Mouse (Mus musculus) liver, embryonic 14.5 days (tissue): ENCODE data around the gene Slc35c1. TPM values are rescaled to one million over a fixed set of nuclear protein-coding genes. Genes with fewer than 3 reads are reported as not detected.

Experiments used
- ATAC-seq: fragments of 200-750 bp; cut with Nextera tagmentation; 2 replicates; pipeline ENCODE4 v1.8.0; 2017; ENCODE audit warnings: moderate number of reproducible peaks, mild to moderate bottlenecking, moderate library complexity; ENCODE audit not compliant: insufficient read depth
- DNase-seq, 3 experiments: peaks; one replicate each; pipeline ENCODE4 v3.0.0-alpha.2; 2012 to 2013; ENCODE audit warnings: low read depth in 3 of 3, low spot score in 3 of 3
- H3K27ac ChIP-seq: fragments of 300-500 bp; sonication (generic); 2 replicates; pipeline ENCODE4 v1.5.1; 2014; ENCODE audit warnings: moderate library complexity, mild to moderate bottlenecking, control low read depth, inconsistent platforms
- H3K27me3 ChIP-seq: fragments of 300-500 bp; sonication (generic); 2 replicates; pipeline ENCODE4 v1.6.1; 2014; ENCODE audit warnings: mild to moderate bottlenecking, low read length, moderate library complexity; ENCODE audit not compliant: control insufficient read depth, insufficient read depth
- H3K36me3 ChIP-seq: fragments of 300-500 bp; sonication (generic); replicated peaks from 2 replicates; pipeline ENCODE4 v1.6.1; 2014; ENCODE audit warnings: low read depth; ENCODE audit not compliant: control insufficient read depth, insufficient read depth
- H3K4me1 ChIP-seq, 2 experiments: fragments of 200-500 bp in 1 of 2; fragments of 300-500 bp in 1 of 2; sonication (generic) in 1 of 2; replicated peaks; 2 replicates each; pipeline ENCODE4 v1.6.1; 2012 to 2014; ENCODE audit warnings: antibody characterized with exemption in 1 of 2, inconsistent platforms in 1 of 2, low read length in 1 of 2; ENCODE audit not compliant: control insufficient read depth in 2 of 2, insufficient read depth in 2 of 2
- H3K4me2 ChIP-seq: fragments of 300-500 bp; sonication (generic); 2 replicates; pipeline ENCODE4 v1.6.1; 2014; ENCODE audit warnings: low read depth, mild to moderate bottlenecking, control low read depth, moderate library complexity
- H3K4me3 ChIP-seq, 2 experiments: fragments of 200-500 bp in 1 of 2; fragments of 300-500 bp in 1 of 2; sonication (generic) in 1 of 2; 2 replicates each; pipeline ENCODE4 v1.5.1; 2012 to 2014; ENCODE audit warnings: low read depth in 2 of 2, low read length in 2 of 2, mild to moderate bottlenecking in 2 of 2, control low read depth in 1 of 2, inconsistent platforms in 1 of 2, moderate library complexity in 1 of 2; ENCODE audit not compliant: insufficient read depth in 1 of 2
- H3K9ac ChIP-seq: fragments of 300-500 bp; sonication (generic); replicated peaks from 2 replicates; pipeline ENCODE4 v1.6.1; 2014; ENCODE audit warnings: mild to moderate bottlenecking, control low read depth, moderate library complexity
- H3K9me3 ChIP-seq: fragments of 300-500 bp; sonication (generic); 2 replicates; pipeline ENCODE4 v1.6.1; 2016; ENCODE audit warnings: low read length, mixed read lengths; ENCODE audit not compliant: control insufficient read depth
- CTCF ChIP-seq: IDR thresholded peaks from 2 replicates; pipeline ENCODE4 v1.5.1; 2016; ENCODE audit warnings: antibody characterized with exemption, low read depth, control low read depth
- EP300 ChIP-seq: IDR thresholded peaks from 2 replicates; pipeline ENCODE4 v1.6.1; 2016; ENCODE audit warnings: antibody characterized with exemption, low read depth
- WGBS: fragments of 180-500 bp; shearing (Covaris S2); extraction: QIAGEN DNeasy Blood & Tissue Kit; methylation state at CpG from one replicate; pipeline ENCODE4 v1.1.7; 2014; ENCODE audit not compliant: insufficient replicate concordance; 5-methylcytosine and 5-hydroxymethylcytosine counted together
- polyA plus RNA-seq, 2 experiments: library from polyadenylated mRNA; depleted of rRNA in 1 of 2; stranded (reverse) in 1 of 2; unstranded in 1 of 2; fragments of >200 nt; fragmentation: Nextera tagmentation in 1 of 2; extraction: Ambion mirVana in 1 of 2; gene quantifications; 2 replicates each; pipeline versions ENCODE4 v1.2.1 to v1.2.3; 2012 to 2014

Slc35c1 gene
- polyA plus RNA-seq, 2 experiments: 7.0 to 9.9 TPM

DNA sequence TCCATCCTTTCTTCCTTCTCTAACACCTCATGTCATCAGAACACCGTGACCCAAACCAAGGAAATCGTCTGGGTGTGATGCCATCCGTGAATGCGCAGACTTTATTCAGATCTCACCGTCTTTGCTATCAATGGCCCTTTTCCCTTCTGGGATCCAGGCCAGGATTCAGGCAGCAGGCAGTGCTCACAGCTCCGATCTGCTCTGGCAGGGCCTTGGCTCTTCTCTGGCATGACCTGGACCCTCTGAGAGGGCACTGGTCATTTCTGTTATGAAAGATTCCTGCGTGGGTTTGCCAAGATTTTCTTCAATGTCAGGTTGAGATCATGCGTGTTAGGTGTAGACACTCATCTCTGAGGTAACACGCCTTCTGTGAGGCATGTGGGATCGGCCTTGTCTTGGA is 30.2 kb upstream of the Slc35c1 start:
- TF ChIP-seq EP300: no peak
- Histone ChIP-seq H3K9ac (no peak overlapping the region), H3K4me3 (no peak overlapping the region), H3K36me3 (no peaks in the 10 kb centered on the region), H3K4me2 (no peak overlapping the region), H3K27ac (no peak overlapping the region), H3K27me3 (peaks cover 5% of the 10 kb centered on the region; the same call in 1 of the 2 replicates), H3K4me1 (peaks cover 0 to 4% of the 10 kb centered on the region in 2 experiments; a peak in 1 of 4 replicates), H3K9me3 (no peaks in the 10 kb centered on the region)
- no peak for DNase-seq
- ATAC-seq: no peak
- WGBS: 70% methylated on average over 10 of the region's 10 CpGs

DNA sequence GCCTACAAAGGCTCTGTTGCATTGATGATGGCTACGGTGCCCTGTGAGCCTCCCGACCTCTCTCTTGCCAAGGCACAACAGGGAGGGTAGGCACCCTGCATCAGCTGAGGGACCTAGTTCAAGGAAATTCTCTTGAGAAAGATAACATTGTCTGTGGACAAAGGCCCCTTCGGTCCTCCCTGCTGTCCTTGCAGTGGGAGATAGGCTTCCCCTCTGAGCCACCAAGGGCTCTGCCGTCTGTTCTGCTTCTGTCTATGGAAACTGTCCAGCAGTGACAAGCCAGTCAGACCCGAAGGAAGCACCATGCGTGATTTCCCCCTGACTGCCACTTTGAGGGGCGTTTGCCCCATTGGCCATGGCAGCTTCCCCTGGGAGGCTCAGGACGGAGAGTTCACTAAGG is 27.5 kb upstream of the Slc35c1 start:
- 56% methylated on average over 8 of the region's 8 CpGs for WGBS
- Histone ChIP-seq H3K4me1 (peaks cover 0 to 4% of the 10 kb centered on the region in 2 experiments; a peak in 1 of 4 replicates), H3K9ac (no peak overlapping the region), H3K36me3 (no peaks in the 10 kb centered on the region), H3K9me3 (no peaks in the 10 kb centered on the region), H3K27me3 (peaks cover 12% of the 10 kb centered on the region), H3K4me2 (no peak overlapping the region), H3K27ac (no peak overlapping the region), H3K4me3 (no peak overlapping the region)
- DNase-seq (no peak), ATAC-seq (no peak)
- TF ChIP-seq CTCF: no peak
- no peak for TF ChIP-seq EP300

DNA sequence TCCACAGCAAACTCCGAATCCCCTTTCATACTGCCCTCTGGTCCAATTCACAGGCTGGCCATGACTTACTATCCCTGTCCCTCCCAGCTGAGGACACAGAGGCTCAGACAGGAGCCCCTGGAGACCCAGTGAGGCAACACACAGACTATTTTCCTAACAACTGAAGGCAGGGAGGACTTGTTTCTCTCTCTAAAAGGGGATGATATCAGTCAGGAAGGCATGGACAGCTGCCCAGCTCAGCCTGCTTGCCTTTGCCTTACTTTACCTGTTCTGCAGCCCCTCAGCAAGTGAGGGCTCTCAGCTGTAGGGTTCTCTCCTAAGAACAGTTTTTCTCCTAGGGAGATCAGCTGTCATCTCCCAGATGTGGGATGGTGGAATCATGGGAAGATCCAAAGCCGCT is 26.6 kb upstream of the Slc35c1 start:
- WGBS: 38% methylated on average over 2 of the region's 2 CpGs
- DNase-seq (no peak), ATAC-seq (no peak)

GRCm38 (mm10) chr2:92486403-92486802 is 26.1 kb upstream of the Slc35c1 start:
- H3K27me3 ChIP-seq: peaks cover 12% of the 10 kb centered on the region
- no peaks in the 10 kb centered on the region for H3K36me3 ChIP-seq
- H3K4me1 ChIP-seq: peaks cover 0 to 4% of the 10 kb centered on the region in 2 experiments; a peak in 1 of 4 replicates
- no peaks in the 10 kb centered on the region for H3K9me3 ChIP-seq
- 1% methylated on average over 11 of the region's 11 CpGs for WGBS
- peak; percentile 95 for TF ChIP-seq CTCF
- no peak for TF ChIP-seq EP300
- DNase-seq: peak; percentile 30 to 31 (median 31)
- no peak overlapping the region for H3K9ac ChIP-seq
- H3K4me2 ChIP-seq: peak overlapping the region; percentile 26; the same call in 1 of the 2 replicates
- no peak overlapping the region for H3K27ac ChIP-seq
- no peak for ATAC-seq
- H3K4me3 ChIP-seq: no peak overlapping the region

More for the DNA sequence above, 26.6 kb upstream of the Slc35c1 start:
- peaks cover 0 to 4% of the 10 kb centered on the region in 2 experiments; a peak in 1 of 4 replicates for H3K4me1 ChIP-seq
- TF ChIP-seq CTCF (no peak), EP300 (no peak)
- no peak overlapping the region for H3K27ac ChIP-seq
- H3K36me3 ChIP-seq: no peaks in the 10 kb centered on the region
- H3K9ac ChIP-seq: no peak overlapping the region
- no peaks in the 10 kb centered on the region for H3K9me3 ChIP-seq
- H3K4me3 ChIP-seq: no peak overlapping the region
- no peak overlapping the region for H3K4me2 ChIP-seq
- H3K27me3 ChIP-seq: peaks cover 12% of the 10 kb centered on the region

- TF ChIP-seq CTCF: peak; percentile 83
- no peak for TF ChIP-seq EP300
- 7% methylated on average over 15 of the region's 15 CpGs for WGBS
- Histone ChIP-seq H3K27ac (no peak overlapping the region), H3K9me3 (no peaks in the 10 kb centered on the region), H3K27me3 (peaks cover 12% of the 10 kb centered on the region), H3K4me3 (no peak overlapping the region), H3K9ac (no peak overlapping the region), H3K4me1 (peaks cover 0 to 4% of the 10 kb centered on the region in 2 experiments; a peak in 1 of 4 replicates), H3K36me3 (no peaks in the 10 kb centered on the region), H3K4me2 (peak overlapping the region; percentile 26; the same call in 1 of the 2 replicates)
- no peak for ATAC-seq
- DNase-seq: peak in 2 of 3 experiments; percentile 23 to 24
Measured at GRCm38 (mm10) chr2:92485640-92486295, 25.4 kb upstream of the Slc35c1 start.
